Mouse (Mus musculus): ENCODE results near the gene Mtfp1. TPM values are rescaled to one million over a fixed set of nuclear protein-coding genes. Genes with fewer than 3 reads are reported as not detected.
A peak's percentile ranks its signal among the peaks of the same experiment; 100 is the strongest.

The Mtfp1 gene
- polyA plus RNA-seq, 1 experiment = 0.78 TPM

GRCm38 (mm10) chr11:4127059-4127458 lies 31.8 kb upstream of the Mtfp1 start:
- Histone ChIP-seq H3K27ac (ENCODE audit: insufficient read depth, low read depth, low read length) (no peak overlapping the region), H3K4me3 (ENCODE audit: insufficient read depth, low read length) (no peak overlapping the region), H3K4me1 (ENCODE audit: control insufficient read depth, insufficient read depth, low read length) (peaks cover 11% of the 10 kb centered on the region)
- TF ChIP-seq POLR2A (IDR thresholded peaks at IDR 0.05; ENCODE audit: borderline replicate concordance, low read depth, low read length) = no peak
- TF ChIP-seq CTCF (IDR thresholded peaks at IDR 0.05; ENCODE audit: low read depth, low read length) = no peak

GRCm38 (mm10) chr11:4123922-4124321 lies 28.7 kb upstream of the Mtfp1 start:
- TF ChIP-seq POLR2A (IDR thresholded peaks at IDR 0.05; ENCODE audit: borderline replicate concordance, low read depth, low read length) (no peak), CTCF (IDR thresholded peaks at IDR 0.05; ENCODE audit: low read depth, low read length) (peak; percentile 34; the same call in 1 of the 2 replicates)
- no peak overlapping the region for H3K27ac ChIP-seq (ENCODE audit: insufficient read depth, low read depth, low read length)
- H3K4me3 ChIP-seq (ENCODE audit: insufficient read depth, low read length) = no peak overlapping the region

GRCm38 (mm10) chr11:4122742-4123579 lies 27.7 kb upstream of the Mtfp1 start, which contains the start of gene Sec14l2:
TSS of gene Sec14l2 (minus strand) at chr11:4123415.
- Histone ChIP-seq H3K27ac (ENCODE audit: insufficient read depth, low read depth, low read length) (0 out of 2 replicates have a peak within 1 kb of the TSS, but pooled peaks have one; percentile 5), H3K4me3 (ENCODE audit: insufficient read depth, low read length) (no peak within 1 kb of the TSS), H3K4me1 (ENCODE audit: control insufficient read depth, insufficient read depth, low read length) (peaks cover 11% of the 10 kb centered on the region)
- TF ChIP-seq CTCF (IDR thresholded peaks at IDR 0.05; ENCODE audit: low read depth, low read length) (no peak), POLR2A (IDR thresholded peaks at IDR 0.05; ENCODE audit: borderline replicate concordance, low read depth, low read length) (no peak)

More at GRCm38 (mm10) chr11:4123922-4124321, 28.7 kb upstream of the Mtfp1 start:
- peaks cover 11% of the 10 kb centered on the region for H3K4me1 ChIP-seq (ENCODE audit: control insufficient read depth, insufficient read depth, low read length)

GRCm38 (mm10) chr11:4122226-4122625 lies 27.0 kb upstream of the Mtfp1 start:
- Histone ChIP-seq H3K27ac (ENCODE audit: insufficient read depth, low read depth, low read length) (no peak overlapping the region), H3K4me1 (ENCODE audit: control insufficient read depth, insufficient read depth, low read length) (peaks cover 11% of the 10 kb centered on the region), H3K4me3 (ENCODE audit: insufficient read depth, low read length) (no peak overlapping the region)
- TF ChIP-seq CTCF (IDR thresholded peaks at IDR 0.05; ENCODE audit: low read depth, low read length) = no peak
- no peak for TF ChIP-seq POLR2A (IDR thresholded peaks at IDR 0.05; ENCODE audit: borderline replicate concordance, low read depth, low read length)

GRCm38 (mm10) chr11:4121691-4122090 lies 26.4 kb upstream of the Mtfp1 start:
- peaks cover 11% of the 10 kb centered on the region for H3K4me1 ChIP-seq (ENCODE audit: control insufficient read depth, insufficient read depth, low read length)
- no peak for TF ChIP-seq POLR2A (IDR thresholded peaks at IDR 0.05; ENCODE audit: borderline replicate concordance, low read depth, low read length)
- no peak for TF ChIP-seq CTCF (IDR thresholded peaks at IDR 0.05; ENCODE audit: low read depth, low read length)
- H3K27ac ChIP-seq (ENCODE audit: insufficient read depth, low read depth, low read length) = no peak overlapping the region
- H3K4me3 ChIP-seq (ENCODE audit: insufficient read depth, low read length) = no peak overlapping the region

GRCm38 (mm10) chr11:4119635-4120034 lies 24.4 kb upstream of the Mtfp1 start:
- H3K27ac ChIP-seq (ENCODE audit: insufficient read depth, low read depth, low read length) = no peak overlapping the region
- TF ChIP-seq CTCF (IDR thresholded peaks at IDR 0.05; ENCODE audit: low read depth, low read length) (no peak), POLR2A (IDR thresholded peaks at IDR 0.05; ENCODE audit: borderline replicate concordance, low read depth, low read length) (no peak)
- no peak overlapping the region for H3K4me3 ChIP-seq (ENCODE audit: insufficient read depth, low read length)
- H3K4me1 ChIP-seq (ENCODE audit: control insufficient read depth, insufficient read depth, low read length) = peaks cover 11% of the 10 kb centered on the region

GRCm38 (mm10) chr11:4118081-4118921 lies 23.1 kb upstream of the Mtfp1 start:
- Histone ChIP-seq H3K27ac (ENCODE audit: insufficient read depth, low read depth, low read length) (no peak overlapping the region), H3K4me3 (ENCODE audit: insufficient read depth, low read length) (peak overlapping the region; percentile 51), H3K4me1 (ENCODE audit: control insufficient read depth, insufficient read depth, low read length) (peaks cover 8% of the 10 kb centered on the region)
- no peak for TF ChIP-seq POLR2A (IDR thresholded peaks at IDR 0.05; ENCODE audit: borderline replicate concordance, low read depth, low read length)
- TF ChIP-seq CTCF (IDR thresholded peaks at IDR 0.05; ENCODE audit: low read depth, low read length) = no peak

GRCm38 (mm10) chr11:4117372-4118071 lies 22.3 kb upstream of the Mtfp1 start:
- Histone ChIP-seq H3K27ac (ENCODE audit: insufficient read depth, low read depth, low read length) (no peak overlapping the region), H3K4me1 (ENCODE audit: control insufficient read depth, insufficient read depth, low read length) (peaks cover 2% of the 10 kb centered on the region), H3K4me3 (ENCODE audit: insufficient read depth, low read length) (peak overlapping the region; percentile 51; the same call in 1 of the 2 replicates)
- TF ChIP-seq POLR2A (IDR thresholded peaks at IDR 0.05; ENCODE audit: borderline replicate concordance, low read depth, low read length) (no peak), CTCF (IDR thresholded peaks at IDR 0.05; ENCODE audit: low read depth, low read length) (no peak)

GRCm38 (mm10) chr11:4116458-4117141 lies 21.4 kb upstream of the Mtfp1 start:
- TF ChIP-seq POLR2A (IDR thresholded peaks at IDR 0.05; ENCODE audit: borderline replicate concordance, low read depth, low read length) = no peak
- TF ChIP-seq CTCF (IDR thresholded peaks at IDR 0.05; ENCODE audit: low read depth, low read length) = no peak
- no peak overlapping the region for H3K27ac ChIP-seq (ENCODE audit: insufficient read depth, low read depth, low read length)
- H3K4me3 ChIP-seq (ENCODE audit: insufficient read depth, low read length) = no peak overlapping the region
- H3K4me1 ChIP-seq (ENCODE audit: control insufficient read depth, insufficient read depth, low read length) = no peaks in the 10 kb centered on the region
